Mouse (Mus musculus) forebrain, embryonic 12.5 days (tissue): ENCODE measurements at regions not wholly inside any gene's neighbourhood (a gene's known extent, or its start where the extent isn't known, plus 50 kb on each side); places are given as distances from the start of the nearest gene placed in this dataset.

Experiments used
- ATAC-seq: fragments of 200-750 bp; cut with Nextera tagmentation; 2 replicates; pipeline ENCODE4 v1.8.0; 2017; ENCODE audit warnings: moderate TSS enrichment; ENCODE audit not compliant: low FRiP score
- H3K27ac ChIP-seq: fragments of 300-500 bp; sonication (generic); 2 replicates; pipeline ENCODE4 v1.5.1; 2016; ENCODE audit warnings: mild to moderate bottlenecking
- H3K27me3 ChIP-seq: fragments of 300-500 bp; sonication (generic); 2 replicates; pipeline ENCODE4 v1.6.1; 2016; ENCODE audit warnings: mild to moderate bottlenecking
- H3K36me3 ChIP-seq: fragments of 300-500 bp; sonication (generic); replicated peaks from 2 replicates; pipeline ENCODE4 v1.6.1; 2016; ENCODE audit warnings: mild to moderate bottlenecking
- H3K4me1 ChIP-seq: fragments of 300-500 bp; sonication (generic); 2 replicates; pipeline ENCODE4 v1.6.1; 2016
- H3K4me2 ChIP-seq: fragments of 300-500 bp; sonication (generic); 2 replicates; pipeline ENCODE4 v1.6.1; 2016; ENCODE audit warnings: mild to moderate bottlenecking, moderate library complexity
- H3K4me3 ChIP-seq: fragments of 300-500 bp; sonication (generic); replicated peaks from 2 replicates; pipeline ENCODE4 v1.5.1; 2016; ENCODE audit warnings: mild to moderate bottlenecking
- H3K9ac ChIP-seq: fragments of 300-500 bp; sonication (generic); 2 replicates; pipeline ENCODE4 v1.6.1; 2016; ENCODE audit warnings: mild to moderate bottlenecking
- H3K9me3 ChIP-seq: fragments of 300-500 bp; sonication (generic); 2 replicates; pipeline ENCODE4 v1.6.1; 2016
- WGBS: fragments of 180-500 bp; shearing (Covaris S2); methylation state at CpG from one replicate; pipeline ENCODE4 v1.1.7; 2016; 5-methylcytosine and 5-hydroxymethylcytosine counted together

- H3K9me3 ChIP-seq: no peaks in the 10 kb centered on the region
- ATAC-seq: no peak
- no peak overlapping the region for H3K27ac ChIP-seq
- H3K4me1 ChIP-seq: no peaks in the 10 kb centered on the region
- no peak overlapping the region for H3K9ac ChIP-seq
- no peak overlapping the region for H3K4me3 ChIP-seq
- no peaks in the 10 kb centered on the region for H3K27me3 ChIP-seq
- no peak overlapping the region for H3K4me2 ChIP-seq
- 78% methylated on average over 3 of the region's 3 CpGs for WGBS
- no peaks in the 10 kb centered on the region for H3K36me3 ChIP-seq
These were observed 681.7 kb downstream of the Gm826 start for GRCm38 (mm10) chr2:159652243-159652642.

GRCm38 (mm10) chr2:159676845-159677244 lies 657.1 kb downstream of the Gm826 start:
- H3K9me3 ChIP-seq: no peaks in the 10 kb centered on the region
- H3K4me1 ChIP-seq: no peaks in the 10 kb centered on the region
- H3K4me3 ChIP-seq: no peak overlapping the region
- 60% methylated on average over 3 of the region's 3 CpGs for WGBS
- no peak overlapping the region for H3K4me2 ChIP-seq
- no peak overlapping the region for H3K27ac ChIP-seq
- H3K36me3 ChIP-seq: no peaks in the 10 kb centered on the region
- ATAC-seq: no peak
- H3K9ac ChIP-seq: no peak overlapping the region
- H3K27me3 ChIP-seq: no peaks in the 10 kb centered on the region

GRCm38 (mm10) chr2:159680641-159681040 lies 653.3 kb downstream of the Gm826 start:
- H3K9me3 ChIP-seq: no peaks in the 10 kb centered on the region
- H3K36me3 ChIP-seq: no peaks in the 10 kb centered on the region
- no peak overlapping the region for H3K27ac ChIP-seq
- no peak overlapping the region for H3K4me3 ChIP-seq
- 84% methylated on average over 1 of the region's 1 CpGs for WGBS
- no peak overlapping the region for H3K4me2 ChIP-seq
- H3K9ac ChIP-seq: no peak overlapping the region
- no peak for ATAC-seq
- no peaks in the 10 kb centered on the region for H3K27me3 ChIP-seq
- H3K4me1 ChIP-seq: no peaks in the 10 kb centered on the region

GRCm38 (mm10) chr2:159703100-159703499 lies 630.9 kb downstream of the Gm826 start:
- no peak overlapping the region for H3K9ac ChIP-seq
- no peaks in the 10 kb centered on the region for H3K36me3 ChIP-seq
- ATAC-seq: no peak
- 92% methylated on average over 3 of the region's 3 CpGs for WGBS
- H3K27me3 ChIP-seq: no peaks in the 10 kb centered on the region
- 0 out of 2 replicates have a peak, but pooled peaks cover 5% of the 10 kb centered on the region for H3K9me3 ChIP-seq
- H3K4me1 ChIP-seq: no peaks in the 10 kb centered on the region
- no peak overlapping the region for H3K27ac ChIP-seq
- H3K4me2 ChIP-seq: no peak overlapping the region
- H3K4me3 ChIP-seq: no peak overlapping the region

- no peaks in the 10 kb centered on the region for H3K9me3 ChIP-seq
- no peak overlapping the region for H3K27ac ChIP-seq
- no peaks in the 10 kb centered on the region for H3K36me3 ChIP-seq
- 96% methylated on average over 2 of the region's 2 CpGs for WGBS
- no peak overlapping the region for H3K4me2 ChIP-seq
- H3K4me1 ChIP-seq: no peaks in the 10 kb centered on the region
- no peak overlapping the region for H3K4me3 ChIP-seq
- H3K9ac ChIP-seq: no peak overlapping the region
- ATAC-seq: no peak
- H3K27me3 ChIP-seq: no peaks in the 10 kb centered on the region
These were observed 625.8 kb downstream of the Gm826 start for GRCm38 (mm10) chr2:159708141-159708540.

GRCm38 (mm10) chr2:159714633-159715032 lies 619.3 kb downstream of the Gm826 start:
- Histone ChIP-seq H3K36me3 (no peaks in the 10 kb centered on the region), H3K9ac (no peak overlapping the region), H3K4me2 (no peak overlapping the region), H3K4me3 (no peak overlapping the region), H3K27ac (no peak overlapping the region), H3K27me3 (no peaks in the 10 kb centered on the region; the same call in 1 of the 2 replicates), H3K4me1 (no peaks in the 10 kb centered on the region), H3K9me3 (no peaks in the 10 kb centered on the region)
- 27% methylated on average over 3 of the region's 3 CpGs for WGBS
- no peak for ATAC-seq

- no peak overlapping the region for H3K4me2 ChIP-seq
- H3K9ac ChIP-seq: no peak overlapping the region
- WGBS: 51% methylated on average over 2 of the region's 2 CpGs
- ATAC-seq: no peak
- no peak overlapping the region for H3K4me3 ChIP-seq
- no peaks in the 10 kb centered on the region; the same call in 1 of the 2 replicates for H3K27me3 ChIP-seq
- no peaks in the 10 kb centered on the region for H3K4me1 ChIP-seq
- no peaks in the 10 kb centered on the region for H3K36me3 ChIP-seq
- no peak overlapping the region for H3K27ac ChIP-seq
- no peaks in the 10 kb centered on the region for H3K9me3 ChIP-seq
These were observed 615.2 kb downstream of the Gm826 start for GRCm38 (mm10) chr2:159718738-159719137.

GRCm38 (mm10) chr2:159725158-159726076 lies 608.5 kb downstream of the Gm826 start:
- 36% methylated on average over 7 of the region's 7 CpGs for WGBS
- H3K4me2 ChIP-seq: no peak overlapping the region
- no peak overlapping the region for H3K9ac ChIP-seq
- H3K27me3 ChIP-seq: no peaks in the 10 kb centered on the region
- no peaks in the 10 kb centered on the region for H3K4me1 ChIP-seq
- H3K27ac ChIP-seq: no peak overlapping the region
- ATAC-seq: no peak
- no peaks in the 10 kb centered on the region for H3K9me3 ChIP-seq
- no peak overlapping the region for H3K4me3 ChIP-seq
- H3K36me3 ChIP-seq: no peaks in the 10 kb centered on the region

GRCm38 (mm10) chr2:159729301-159729700 lies 604.7 kb downstream of the Gm826 start:
- no peak for ATAC-seq
- no peaks in the 10 kb centered on the region for H3K27me3 ChIP-seq
- H3K9me3 ChIP-seq: no peaks in the 10 kb centered on the region
- H3K4me3 ChIP-seq: no peak overlapping the region
- no peak overlapping the region for H3K4me2 ChIP-seq
- 92% methylated on average over 3 of the region's 3 CpGs for WGBS
- H3K4me1 ChIP-seq: no peaks in the 10 kb centered on the region
- H3K36me3 ChIP-seq: no peaks in the 10 kb centered on the region
- H3K9ac ChIP-seq: no peak overlapping the region
- H3K27ac ChIP-seq: no peak overlapping the region

GRCm38 (mm10) chr2:159730221-159730620 lies 603.7 kb downstream of the Gm826 start:
- Histone ChIP-seq H3K27me3 (no peaks in the 10 kb centered on the region), H3K36me3 (no peaks in the 10 kb centered on the region), H3K9ac (no peak overlapping the region), H3K4me3 (no peak overlapping the region), H3K4me1 (no peaks in the 10 kb centered on the region), H3K27ac (no peak overlapping the region), H3K4me2 (no peak overlapping the region), H3K9me3 (no peaks in the 10 kb centered on the region)
- WGBS: 91% methylated on average over 8 of the region's 8 CpGs
- ATAC-seq: no peak

GRCm38 (mm10) chr2:159731305-159731704 lies 602.7 kb downstream of the Gm826 start:
- ATAC-seq: no peak
- Histone ChIP-seq H3K27me3 (no peaks in the 10 kb centered on the region), H3K4me1 (no peaks in the 10 kb centered on the region), H3K4me3 (no peak overlapping the region), H3K4me2 (no peak overlapping the region), H3K36me3 (no peaks in the 10 kb centered on the region), H3K27ac (no peak overlapping the region), H3K9ac (no peak overlapping the region), H3K9me3 (no peaks in the 10 kb centered on the region)

GRCm38 (mm10) chr2:159732413-159732812 lies 601.5 kb downstream of the Gm826 start:
- H3K9me3 ChIP-seq: no peaks in the 10 kb centered on the region
- ATAC-seq: no peak
- H3K36me3 ChIP-seq: no peaks in the 10 kb centered on the region
- H3K4me3 ChIP-seq: no peak overlapping the region
- H3K27me3 ChIP-seq: no peaks in the 10 kb centered on the region
- H3K27ac ChIP-seq: no peak overlapping the region
- 60% methylated on average over 3 of the region's 3 CpGs for WGBS
- no peak overlapping the region for H3K9ac ChIP-seq
- no peak overlapping the region for H3K4me2 ChIP-seq
- H3K4me1 ChIP-seq: no peaks in the 10 kb centered on the region

GRCm38 (mm10) chr2:159734576-159734975 lies 599.4 kb downstream of the Gm826 start:
- Histone ChIP-seq H3K9me3 (no peaks in the 10 kb centered on the region), H3K4me1 (no peaks in the 10 kb centered on the region), H3K36me3 (no peaks in the 10 kb centered on the region), H3K27me3 (no peaks in the 10 kb centered on the region), H3K27ac (no peak overlapping the region), H3K9ac (no peak overlapping the region), H3K4me2 (no peak overlapping the region), H3K4me3 (no peak overlapping the region)
- WGBS: 80% methylated on average over 5 of the region's 5 CpGs
- no peak for ATAC-seq
